Mouse (Mus musculus): ENCODE results near the gene Nprl2.

DNA sequence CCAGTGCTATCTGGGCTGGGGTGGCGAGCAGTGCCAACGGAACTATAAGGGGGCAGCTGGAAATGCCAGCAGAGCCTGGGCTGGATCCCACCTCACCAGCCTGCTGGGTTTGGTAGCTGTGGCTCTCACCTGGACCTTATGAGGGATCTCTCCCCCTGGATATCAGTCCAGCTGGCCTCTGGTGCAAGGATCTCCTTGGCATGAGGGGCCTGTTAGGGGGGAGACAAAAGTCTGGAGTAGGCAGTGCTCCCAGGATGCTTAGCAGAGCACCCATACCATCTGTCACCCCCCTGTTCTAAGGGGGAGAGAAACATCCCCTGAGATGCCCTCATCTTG, 30.3 kb downstream of the Nprl2 start:
- no peak for TF ChIP-seq GATA1 (IDR thresholded peaks at IDR 0.05; ENCODE audit: borderline replicate concordance, low read length)
- no peak for TF ChIP-seq FLI1 (IDR thresholded peaks at IDR 0.05; ENCODE audit: low read length)

Data from megakaryocyte, embryonic 14.5 days (primary cell).